Mouse (Mus musculus) right cerebral cortex, adult 2 months (tissue): ENCODE measurements at regions not wholly inside any gene's neighbourhood (a gene's known extent, or its start where the extent isn't known, plus 50 kb on each side); places are given as distances from the start of the nearest gene placed in this dataset.

Experiments
- DNase-seq, 2 experiments: peaks; one replicate each; pipeline ENCODE4 v3.0.0; 2021 to 2022; ENCODE audit warnings: low spot score in 2 of 2

- no peak for DNase-seq
Observed at GRCm38 (mm10) chr8:17596559-17596958, 1381.5 kb downstream of the Defb40 start.

GRCm38 (mm10) chr8:17594607-17595006 lies 1383.4 kb downstream of the Defb40 start:
- DNase-seq, result no peak

GRCm38 (mm10) chr8:17590135-17590534 lies 1387.9 kb downstream of the Defb40 start:
- no peak for DNase-seq

- DNase-seq, result no peak
Observed at GRCm38 (mm10) chr8:17588189-17588588, 1389.9 kb downstream of the Defb40 start.

GRCm38 (mm10) chr8:17587261-17587861 lies 1390.7 kb downstream of the Defb40 start:
- no peak for DNase-seq
